Mouse (Mus musculus): ENCODE data around the gene Clcn3.

GRCm38 (mm10) chr8:60992561-60992909, 9.4 kb upstream of the Clcn3 start:
- no peak for TF ChIP-seq CTCF (IDR thresholded peaks at IDR 0.05)
- 0 out of 2 replicates have a peak, but pooled peaks have one; percentile 11 for TF ChIP-seq EP300 (IDR thresholded peaks at IDR 0.05)
